Mouse (Mus musculus) embryonic stem cell, embryonic (primary cell): Measurements from ENCODE around the gene Slc29a1.

Experiments used
- CTCF ChIA-PET, 4 experiments: fragments of 300-600 bp in 2 of 4; fragments of 350-600 bp in 2 of 4; sonication (Branson Sonifier 250); formaldehyde crosslinking; loops; one replicate each; lab custom pipeline; 2022; ENCODE audit warnings: inconsistent platforms in 2 of 4; lab: Charles Lee
- POLR2A ChIA-PET, 4 experiments: fragments of 300-600 bp in 2 of 4; fragments of 350-600 bp in 2 of 4; sonication (Branson Sonifier 250); formaldehyde crosslinking; loops; one replicate each; lab custom pipeline; 2022; ENCODE audit warnings: antibody characterized with exemption in 4 of 4, inconsistent platforms in 1 of 4; lab: Charles Lee

The Slc29a1 gene

DNA sequence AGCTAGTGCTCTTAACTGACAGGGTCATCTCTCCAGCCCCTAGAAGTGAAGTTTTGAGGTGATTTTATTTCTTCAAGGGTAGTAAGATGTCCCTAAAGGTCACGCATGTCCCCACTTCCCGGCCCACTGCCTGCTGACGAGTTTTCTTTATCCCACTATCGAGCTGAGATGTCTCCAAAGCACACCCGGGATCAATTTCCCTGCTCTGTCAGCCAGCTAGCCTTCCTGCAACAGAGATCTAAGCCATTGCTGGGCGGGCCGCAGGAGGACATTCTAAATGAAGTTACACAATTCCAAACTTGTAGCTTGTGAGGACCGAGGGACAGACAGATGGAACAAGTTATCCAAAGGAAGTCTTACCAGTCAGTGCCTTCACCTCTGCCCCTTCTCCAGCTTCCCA lies 861 bp upstream of the Slc29a1 start:
- POLR2A ChIA-PET, result interaction anchor here (0.6 to 18.1 kb wide), 40 partner anchors 9 to 1256 kb away, joined by 3 to 578 read pairs (median 5); partner anchors contain the start of genes Hsp90ab1 (in 3 of the 4), Cdc5l (in 2 of the 4), 1600014C23Rik (in 1 of the 4) and Aars2 (in 1 of the 4)

GRCm38 (mm10) chr17:45598891-45599290 lies 515 bp downstream of the Slc29a1 start:
- POLR2A ChIA-PET, result interaction anchor here in 3 of 4 experiments (1.4 to 18.1 kb wide), 15 partner anchors 8 to 135 kb away, joined by 3 to 578 read pairs (median 47); partner anchors contain the start of genes Hsp90ab1 (in 2 of the 3) and 1600014C23Rik (in 1 of the 3)
- CTCF ChIA-PET, result interaction anchor here in 3 of 4 experiments (0.6 to 6.4 kb wide), 9 partner anchors 10 to 137 kb away, joined by 3 to 44 read pairs (median 6); no protein-coding TSS in a partner anchor

More for the DNA sequence above, 861 bp upstream of the Slc29a1 start:
- CTCF ChIA-PET, result interaction anchor here in 3 of 4 experiments (0.5 to 3.8 kb wide), 15 partner anchors 9 to 128 kb away, joined by 3 to 35 read pairs (median 4); partner anchors contain the start of gene Aars2 (in 2 of the 3)

- POLR2A ChIA-PET, result interaction anchor here in 3 of 4 experiments (0.9 to 18.1 kb wide), 11 partner anchors 9 to 60 kb away, joined by 3 to 578 read pairs (median 16); partner anchors contain the start of gene Hsp90ab1 (in 2 of the 3)
Observed at GRCm38 (mm10) chr17:45598376-45598775, 1.0 kb downstream of the Slc29a1 start.

DNA sequence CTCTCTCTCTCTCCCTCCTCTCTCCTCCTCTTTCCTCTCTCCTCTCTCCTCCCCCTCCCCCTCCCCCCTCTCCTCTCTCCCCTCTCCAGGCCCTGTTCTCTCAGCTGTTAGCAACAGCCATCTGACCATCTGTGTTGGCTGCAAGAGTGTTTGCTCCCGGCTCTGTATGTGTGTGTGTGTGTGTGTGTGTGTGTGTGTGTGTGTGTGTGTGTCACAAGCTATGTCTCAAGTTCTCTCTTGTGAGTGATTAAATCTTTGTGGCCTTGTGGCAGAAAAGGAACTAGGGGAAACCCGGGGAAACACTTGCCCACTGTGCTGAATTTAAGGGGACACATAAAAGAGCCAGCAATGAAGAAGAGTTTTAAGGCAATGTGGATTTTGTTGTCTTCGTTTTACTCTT lies 1.6 kb downstream of the Slc29a1 start:
- CTCF ChIA-PET, result interaction anchor here (0.6 to 6.4 kb wide), 20 partner anchors 12 to 136 kb away, joined by 3 to 44 read pairs (median 6); no protein-coding TSS in a partner anchor
- POLR2A ChIA-PET, result interaction anchor here (0.6 to 18.1 kb wide), 18 partner anchors 9 to 1994 kb away, joined by 3 to 578 read pairs (median 9); partner anchors contain the start of gene Hsp90ab1 (in 4 of the 4)

More at GRCm38 (mm10) chr17:45598376-45598775, 1.0 kb downstream of the Slc29a1 start:
- CTCF ChIA-PET, result interaction anchor here in 2 of 4 experiments (0.6 to 6.4 kb wide), 6 partner anchors 11 to 44 kb away, joined by 3 to 44 read pairs (median 8); no protein-coding TSS in a partner anchor

GRCm38 (mm10) chr17:45596631-45597396 lies 2.6 kb downstream of the Slc29a1 start:
- CTCF ChIA-PET, result interaction anchor here (0.5 to 6.4 kb wide), 31 partner anchors 10 to 1635 kb away, joined by 3 to 44 read pairs (median 5); no protein-coding TSS in a partner anchor
- POLR2A ChIA-PET, result interaction anchor here (0.5 to 18.1 kb wide), 27 partner anchors 8 to 382 kb away, joined by 3 to 578 read pairs (median 5); partner anchors contain the start of genes Hsp90ab1 (in 4 of the 4), Cdc5l (in 1 of the 4) and Slc35b2 (in 1 of the 4)

DNA sequence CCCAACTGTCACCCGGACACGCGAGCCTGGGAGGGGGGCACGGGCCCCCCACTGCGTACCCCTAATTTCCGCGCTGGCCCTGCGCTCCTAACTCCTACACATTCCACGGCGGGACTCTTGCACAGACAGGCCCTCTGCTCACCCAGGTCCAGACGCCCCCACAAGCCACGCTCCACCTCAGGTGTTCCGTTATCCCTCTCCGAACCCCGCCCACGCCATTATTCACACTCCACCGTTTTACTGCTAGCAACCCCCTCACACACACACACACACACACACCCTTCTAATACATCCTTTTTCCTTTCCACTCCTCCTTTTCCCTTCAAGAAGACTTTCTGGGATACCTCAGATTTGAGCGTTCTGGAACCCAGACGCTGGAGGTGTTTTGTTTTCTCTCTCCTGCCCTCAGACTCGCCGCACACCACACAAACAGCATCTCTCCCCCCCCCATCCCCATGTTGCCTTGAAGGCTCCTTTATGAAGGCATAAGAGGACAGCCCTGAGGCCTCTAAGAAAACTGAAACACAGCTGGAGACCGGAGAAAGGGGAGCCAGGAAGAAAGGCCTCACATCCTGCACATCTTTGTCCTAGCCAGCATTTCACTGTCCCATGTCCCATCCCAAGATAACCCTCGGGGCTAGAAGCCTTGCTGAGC lies 3.5 kb downstream of the Slc29a1 start:
- ChIA-PET POLR2A (interaction anchor here (0.6 to 18.1 kb wide), 24 partner anchors 13 to 344 kb away, joined by 3 to 578 read pairs (median 10); partner anchors contain the start of genes Hsp90ab1 (in 4 of the 4), Cdc5l (in 1 of the 4) and Slc35b2 (in 1 of the 4)), CTCF (interaction anchor here (0.5 to 6.4 kb wide), 17 partner anchors 9 to 111 kb away, joined by 3 to 79 read pairs (median 7); no protein-coding TSS in a partner anchor)

DNA sequence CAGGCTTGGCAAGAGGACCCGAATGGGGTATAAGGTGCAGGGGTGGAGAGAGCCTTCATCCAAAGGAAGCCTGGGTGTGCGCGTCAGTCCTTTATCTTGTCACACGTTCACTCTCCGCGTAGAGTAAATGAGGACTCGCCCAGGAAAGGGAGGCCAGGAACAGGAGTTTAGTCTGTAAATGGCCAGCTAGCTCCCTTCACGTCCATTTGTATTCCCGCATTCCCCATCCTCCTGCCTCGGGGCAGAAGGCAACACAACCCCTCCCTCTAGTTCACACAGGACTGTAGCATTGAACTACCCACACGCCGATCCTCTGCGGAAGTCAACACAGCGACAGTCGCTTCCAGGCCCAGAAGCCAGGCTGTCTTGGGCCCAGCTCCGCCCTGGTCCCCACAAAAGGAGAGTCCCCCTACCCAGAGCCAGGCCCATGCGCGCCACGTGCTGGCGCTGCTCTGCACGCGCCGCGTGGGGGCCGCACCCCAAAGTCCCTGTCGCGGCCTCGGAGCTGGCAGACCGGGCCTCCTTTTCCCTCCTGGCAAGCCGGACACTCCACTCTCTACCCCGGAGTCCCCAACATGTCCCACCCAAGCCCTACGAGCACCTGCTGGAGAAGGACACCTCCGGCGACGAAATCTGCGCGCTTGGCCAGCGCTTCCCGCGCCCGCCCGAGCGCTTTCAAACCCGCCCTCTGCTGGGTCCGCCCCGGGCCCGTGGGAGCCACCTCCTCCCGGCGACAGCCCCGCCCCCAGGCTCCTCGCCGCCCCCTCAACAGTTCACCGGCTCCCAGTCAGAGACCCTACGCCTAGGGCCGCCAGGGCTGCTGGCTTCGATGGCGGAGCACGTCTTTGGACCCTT lies 4.3 kb downstream of the Slc29a1 start:
- ChIA-PET CTCF (interaction anchor here (0.5 to 6.4 kb wide), 13 partner anchors 10 to 88 kb away, joined by 3 to 79 read pairs (median 5); partner anchors contain the start of gene Aars2 (in 1 of the 4)), POLR2A (interaction anchor here (0.5 to 18.1 kb wide), 22 partner anchors 8 to 1907 kb away, joined by 3 to 578 read pairs (median 8); partner anchors contain the start of genes Hsp90ab1 (in 3 of the 4), Mymx (in 1 of the 4), Slc35b2 (in 1 of the 4) and Taf8 (in 1 of the 4))

GRCm38 (mm10) chr17:45594195-45594594 lies 5.2 kb downstream of the Slc29a1 start:
- CTCF ChIA-PET, result interaction anchor here (0.5 to 6.4 kb wide), 17 partner anchors 7 to 87 kb away, joined by 3 to 79 read pairs (median 5); partner anchors contain the start of genes Aars2 (in 1 of the 4) and Mymx (in 1 of the 4)
- POLR2A ChIA-PET, result interaction anchor here (0.5 to 18.1 kb wide), 29 partner anchors 8 to 1908 kb away, joined by 3 to 578 read pairs (median 8); partner anchors contain the start of genes Hsp90ab1 (in 4 of the 4), Mymx (in 4 of the 4), Slc35b2 (in 2 of the 4) and Taf8 (in 1 of the 4)

DNA sequence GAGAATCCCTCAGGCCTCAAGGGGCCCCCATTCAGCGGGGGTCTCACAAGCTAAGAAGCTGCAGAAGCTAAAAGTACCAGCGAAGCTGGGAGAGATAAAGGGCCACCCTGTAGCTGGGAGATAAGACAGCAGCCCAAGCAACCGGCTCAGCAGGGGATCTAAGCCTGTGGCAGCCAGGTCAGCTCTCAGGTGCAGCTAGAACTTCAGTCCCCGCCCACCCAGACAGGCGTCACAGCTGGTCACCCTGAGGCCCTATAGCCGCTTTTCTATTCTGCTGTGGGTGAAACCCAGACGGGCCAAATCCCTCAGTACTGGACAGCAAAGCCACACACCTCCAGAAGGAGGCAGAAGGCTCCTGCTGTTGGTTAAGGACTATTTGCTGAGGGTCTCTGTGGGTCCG lies 5.9 kb downstream of the Slc29a1 start:
- ChIA-PET CTCF (interaction anchor here (0.6 to 6.4 kb wide), 23 partner anchors 8 to 141 kb away, joined by 3 to 79 read pairs (median 5); partner anchors contain the start of genes Aars2 (in 1 of the 4) and Mymx (in 1 of the 4)), POLR2A (interaction anchor here (0.7 to 18.1 kb wide), 26 partner anchors 9 to 88 kb away, joined by 3 to 578 read pairs (median 12); partner anchors contain the start of genes Hsp90ab1 (in 4 of the 4), Mymx (in 3 of the 4), Slc35b2 (in 2 of the 4) and Aars2 (in 1 of the 4))

DNA sequence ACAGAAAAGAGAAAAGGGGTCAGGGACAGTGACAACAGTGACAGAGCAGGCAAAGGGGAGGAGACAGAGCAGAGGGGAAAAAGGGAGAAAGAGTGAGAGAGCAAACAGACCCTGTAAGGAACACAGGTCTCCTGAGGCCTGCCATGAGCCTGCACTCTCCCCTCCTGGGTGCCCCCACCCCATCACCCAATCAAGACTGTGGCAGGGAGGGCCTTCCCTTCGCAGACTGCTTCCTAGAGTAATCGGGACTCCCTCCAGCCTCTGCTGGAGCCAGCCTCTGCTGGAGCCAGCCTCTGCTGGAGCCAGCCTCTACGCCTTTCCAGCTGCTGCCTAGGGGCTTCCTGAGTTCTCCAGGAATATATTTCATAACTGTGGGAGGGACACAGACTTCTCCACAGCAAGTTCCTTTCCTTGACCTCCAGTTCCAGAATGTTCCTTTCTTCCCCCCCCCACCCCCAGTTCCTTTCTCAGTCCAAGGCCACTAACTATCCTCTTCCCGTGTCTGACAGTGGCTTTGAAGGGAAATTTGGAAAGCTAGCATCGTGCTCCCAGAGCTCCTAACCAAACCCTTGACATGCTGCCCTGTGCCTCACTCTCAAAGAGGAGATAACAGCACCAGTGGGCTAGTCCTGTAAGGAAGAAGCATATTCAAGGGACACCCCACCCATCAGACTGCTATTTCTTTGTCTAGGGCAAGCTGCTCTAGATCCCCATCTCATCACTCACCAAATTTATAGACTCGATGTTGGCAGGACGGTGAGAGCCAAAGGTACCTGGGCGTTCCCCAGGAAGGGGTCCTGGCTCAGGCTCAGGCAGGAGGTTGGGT lies 6.6 kb downstream of the Slc29a1 start:
- CTCF ChIA-PET, result interaction anchor here (0.5 to 6.4 kb wide), 26 partner anchors 8 to 561 kb away, joined by 3 to 79 read pairs (median 4); partner anchors contain the start of gene Mymx (in 1 of the 4)
- POLR2A ChIA-PET, result interaction anchor here (0.9 to 18.1 kb wide), 29 partner anchors 8 to 140 kb away, joined by 3 to 578 read pairs (median 12); partner anchors contain the start of genes Mymx (in 4 of the 4), Hsp90ab1 (in 3 of the 4), Slc35b2 (in 2 of the 4) and Aars2 (in 1 of the 4)

- ChIA-PET CTCF (interaction anchor here (0.5 to 5.8 kb wide), 31 partner anchors 8 to 562 kb away, joined by 3 to 79 read pairs (median 5); partner anchors contain the start of genes Mymx (in 2 of the 4), Aars2 (in 1 of the 4) and Slc29a1 (in 1 of the 4)), POLR2A (interaction anchor here (0.5 to 18.1 kb wide), 35 partner anchors 9 to 294 kb away, joined by 3 to 578 read pairs (median 5); partner anchors contain the start of genes Mymx (in 4 of the 4), Hsp90ab1 (in 3 of the 4), Slc29a1 (in 2 of the 4) and Mrpl14 (in 1 of the 4))
Observed at GRCm38 (mm10) chr17:45591701-45592605, 7.5 kb downstream of the Slc29a1 start.

DNA sequence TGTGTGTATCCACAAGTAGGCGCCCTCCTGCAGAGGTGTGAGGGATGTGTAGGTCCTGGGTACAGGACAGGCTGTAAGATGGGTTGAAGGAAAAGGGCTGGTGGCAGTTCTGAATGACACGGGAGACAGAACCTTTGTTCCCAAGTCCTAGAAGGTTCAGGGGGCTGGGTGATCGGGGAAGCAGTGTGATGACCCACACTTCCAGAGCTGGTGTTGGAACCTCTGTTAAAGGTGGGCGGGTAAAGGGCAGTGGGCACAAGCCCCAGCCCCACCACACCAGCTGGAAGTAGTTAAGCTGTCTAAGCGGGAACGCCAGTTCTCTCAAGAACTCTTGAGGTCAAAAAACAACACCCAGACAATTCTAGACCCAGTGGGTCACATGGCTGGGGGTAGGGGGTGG lies 9.0 kb downstream of the Slc29a1 start:
- POLR2A ChIA-PET, result interaction anchor here (0.5 to 18.1 kb wide), 22 partner anchors 8 to 95 kb away, joined by 3 to 578 read pairs (median 4); partner anchors contain the start of genes Slc29a1 (in 3 of the 4), Mymx (in 2 of the 4), Aars2 (in 1 of the 4) and Hsp90ab1 (in 1 of the 4)
- CTCF ChIA-PET, result interaction anchor here (0.5 to 5.8 kb wide), 13 partner anchors 7 to 73 kb away, joined by 3 to 79 read pairs (median 7); partner anchors contain the start of gene Mymx (in 1 of the 4)

DNA sequence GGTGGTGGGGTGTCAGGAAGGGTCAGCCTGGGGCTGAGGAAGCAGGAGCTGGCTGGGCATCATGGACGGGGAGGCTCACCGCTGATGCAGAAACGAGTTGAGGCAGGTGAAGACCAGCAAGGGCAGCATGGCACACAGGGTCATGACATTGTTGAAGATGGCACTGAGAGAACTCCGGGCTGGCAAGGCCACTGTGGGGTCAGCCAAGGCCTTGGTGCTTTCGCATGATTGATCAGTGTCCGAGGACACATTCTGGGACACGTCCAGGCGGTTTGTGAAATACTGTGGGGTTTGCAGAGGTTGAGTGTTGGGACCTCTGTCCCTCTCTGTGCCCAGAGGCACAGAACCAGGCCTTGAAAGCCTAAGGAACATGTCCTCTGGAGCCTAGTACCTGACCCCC lies 9.6 kb downstream of the Slc29a1 start:
- CTCF ChIA-PET, result interaction anchor here in 2 of 4 experiments (2.1 to 5.8 kb wide), 6 partner anchors 7 to 74 kb away, joined by 6 to 79 read pairs (median 8); no protein-coding TSS in a partner anchor
- POLR2A ChIA-PET, result interaction anchor here in 3 of 4 experiments (0.7 to 18.1 kb wide), 14 partner anchors 7 to 676 kb away, joined by 3 to 578 read pairs (median 6); partner anchors contain the start of genes Mymx (in 2 of the 3), Slc29a1 (in 2 of the 3), Aars2 (in 1 of the 3) and Hsp90ab1 (in 1 of the 3)
